In genomic region chr2:167792330-167792729, GRCm38 (mm10) we compare ENCODE assay signal across 23 mouse cellular contexts.
A peak's percentile ranks its signal among the peaks of the same experiment; 100 is the strongest.
DNase-seq lines count a peak whose midpoint lies in the region; ATAC-seq lines count a peak whose summit lies in the region.
"Had no signal": no experiment of that assay in that cellular context is flagged by ENCODE, and none has a peak within 500 bp of the region (broad histone marks: within the 10 kb centered on the region; RNA-seq: fewer than 3 reads in every experiment).

No protein-coding gene starts in this region.

- peaks cover 22% of the 10 kb centered on the region for H3K4me1 ChIP-seq in kidney, embryonic 15.5 days
- H3K4me1 ChIP-seq: embryonic facial prominence, embryonic 12.5 days; forebrain, embryonic 13.5 days; forebrain, embryonic 15.5 days had no signal

- H3K27ac ChIP-seq in kidney, embryonic 15.5 days: peak overlapping the region; percentile 37; the same call in 1 of the 2 replicates
- H3K27ac ChIP-seq: embryonic facial prominence, embryonic 10.5 days; embryonic facial prominence, embryonic 12.5 days; forebrain, embryonic 13.5 days; forebrain, embryonic 15.5 days had no signal

- ATAC-seq in kidney, embryonic 15.5 days (replicated peaks; ENCODE audit: low FRiP score): no peak
- ATAC-seq: activated CD4-positive, CD25-positive, alpha-beta regulatory T cell, adult 4 months; forebrain, embryonic 13.5 days; forebrain, embryonic 15.5 days; forebrain, postnatal 0 days; Patski had no signal

- no peaks in the 10 kb centered on the region for H3K27me3 ChIP-seq in kidney, embryonic 15.5 days
- H3K27me3 ChIP-seq: embryonic facial prominence, embryonic 12.5 days; forebrain, embryonic 13.5 days; forebrain, embryonic 15.5 days; Patski had no signal

- no peak overlapping the region for H3K4me2 ChIP-seq in kidney, embryonic 15.5 days
- H3K4me2 ChIP-seq: embryonic facial prominence, embryonic 12.5 days; forebrain, embryonic 13.5 days; forebrain, embryonic 15.5 days had no signal

- 28% methylated on average over 3 of the region's 3 CpGs for WGBS in kidney, embryonic 15.5 days

- no peak overlapping the region for H3K4me3 ChIP-seq in kidney, embryonic 15.5 days (replicated peaks)
- H3K4me3 ChIP-seq: embryonic facial prominence, embryonic 10.5 days; embryonic facial prominence, embryonic 12.5 days; forebrain, embryonic 13.5 days; forebrain, embryonic 15.5 days had no signal

- no peak for DNase-seq in kidney, adult 11 months
- peak; percentile 56 for DNase-seq in testis, postnatal 14 days (ENCODE audit: low spot score)
- DNase-seq in testis, postnatal 10 days (ENCODE audit: low spot score): no peak
- peak; percentile 40 for DNase-seq in adipocyte (ENCODE audit: low spot score)
- no peak for DNase-seq in lung, postnatal 4 days
- DNase-seq in adrenal gland, adult 8-10 months: no peak
- DNase-seq: adrenal gland, adult 2 months; adrenal gland, postnatal 14 days; adrenal gland, postnatal 36 days; cerebellum, adult 11-12 months; cerebellum, adult 2 months; cerebellum, adult 9-10 months; cerebellum, postnatal 10 days; cerebellum, postnatal 25 days; forebrain, postnatal 0 days had no signal

- H3K9ac ChIP-seq in kidney, embryonic 15.5 days: no peak overlapping the region
- H3K9ac ChIP-seq: embryonic facial prominence, embryonic 12.5 days; forebrain, embryonic 13.5 days; forebrain, embryonic 15.5 days; forebrain, postnatal 0 days had no signal

- H3K36me3 ChIP-seq in kidney, embryonic 15.5 days: no peaks in the 10 kb centered on the region
- H3K36me3 ChIP-seq: embryonic facial prominence, embryonic 10.5 days; embryonic facial prominence, embryonic 12.5 days; forebrain, embryonic 15.5 days; G1E had no signal

- no peaks in the 10 kb centered on the region for H3K9me3 ChIP-seq in kidney, embryonic 15.5 days (replicated peaks)
- H3K9me3 ChIP-seq: embryonic facial prominence, embryonic 10.5 days; embryonic facial prominence, embryonic 12.5 days; forebrain, embryonic 13.5 days; forebrain, embryonic 15.5 days; G1E had no signal

Comparison
In these comparisons a context has a peak if more than half of its experiments do, and no peak if none do; other contexts are left out.
1. DNase-seq: peak in testis, postnatal 14 days (single experiment) and adipocyte (single experiment); none in kidney, adult 11 months (single experiment), testis, postnatal 10 days (single experiment), lung, postnatal 4 days (0 of 2) and adrenal gland, adult 8-10 months (single experiment).